Mouse (Mus musculus): ENCODE measurements at regions not wholly inside any gene's neighbourhood (a gene's known extent, or its start where the extent isn't known, plus 50 kb on each side); places are given as distances from the start of the nearest gene placed in this dataset.

GRCm38 (mm10) chr3:58167761-58168290 lies 246.7 kb upstream of the Tsc22d2 start:
- no peak for TF ChIP-seq MAFK (IDR thresholded peaks at IDR 0.05; ENCODE audit: insufficient read depth, low read depth, low read length)
- TF ChIP-seq ZC3H11A (IDR thresholded peaks at IDR 0.05; ENCODE audit: borderline replicate concordance, low read depth, low read length), result no peak
- no peak for TF ChIP-seq CHD2 (IDR thresholded peaks at IDR 0.05; ENCODE audit: low read depth, low read length)
- no peak for TF ChIP-seq HCFC1 (IDR thresholded peaks at IDR 0.05; ENCODE audit: borderline replicate concordance, insufficient read depth, low read length)

All from ES-E14 (cell line).